Mouse (Mus musculus): ENCODE measurements at regions not wholly inside any gene's neighbourhood (a gene's known extent, or its start where the extent isn't known, plus 50 kb on each side); places are given as distances from the start of the nearest gene placed in this dataset.

DNA sequence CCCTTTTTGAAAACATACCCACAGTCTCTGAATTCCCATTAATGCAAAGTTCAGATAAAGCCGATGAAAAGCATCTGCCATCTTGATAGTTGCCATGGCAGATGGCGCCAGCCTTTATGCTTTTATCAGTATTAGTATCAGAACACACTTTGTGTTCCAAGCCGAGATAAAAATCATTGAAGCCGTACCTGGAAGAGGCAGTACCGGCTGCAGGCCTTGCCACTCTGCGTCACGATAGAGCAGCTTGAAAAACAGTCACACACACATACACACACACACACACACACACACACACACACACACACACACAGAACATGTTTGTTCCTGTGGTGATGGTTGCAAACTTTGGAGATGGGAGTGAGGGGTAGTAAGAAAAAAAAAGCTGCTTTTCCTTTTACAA lies 306.2 kb downstream of the Satb1 start:
- DNase-seq: no peak

DNA sequence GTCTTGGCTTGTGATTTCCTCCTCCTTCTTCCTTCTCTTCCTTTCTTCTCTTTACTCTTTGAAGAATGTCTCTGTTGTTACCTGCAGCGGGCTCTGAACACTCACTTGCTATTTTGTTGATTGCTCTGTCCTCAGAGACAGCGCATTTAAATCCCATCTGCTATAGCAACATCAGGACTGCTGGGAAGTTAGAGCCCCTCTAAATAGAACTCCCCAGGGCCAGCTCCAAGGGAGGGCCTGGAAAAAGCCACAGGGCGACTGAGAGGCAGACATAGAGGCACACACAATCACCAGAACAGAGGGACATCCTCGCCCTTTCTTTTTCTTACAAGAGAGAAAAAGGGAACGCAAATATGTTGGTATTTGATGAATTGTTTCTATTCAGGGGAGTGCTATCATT lies 306.6 kb downstream of the Satb1 start:
- no peak for DNase-seq

DNA sequence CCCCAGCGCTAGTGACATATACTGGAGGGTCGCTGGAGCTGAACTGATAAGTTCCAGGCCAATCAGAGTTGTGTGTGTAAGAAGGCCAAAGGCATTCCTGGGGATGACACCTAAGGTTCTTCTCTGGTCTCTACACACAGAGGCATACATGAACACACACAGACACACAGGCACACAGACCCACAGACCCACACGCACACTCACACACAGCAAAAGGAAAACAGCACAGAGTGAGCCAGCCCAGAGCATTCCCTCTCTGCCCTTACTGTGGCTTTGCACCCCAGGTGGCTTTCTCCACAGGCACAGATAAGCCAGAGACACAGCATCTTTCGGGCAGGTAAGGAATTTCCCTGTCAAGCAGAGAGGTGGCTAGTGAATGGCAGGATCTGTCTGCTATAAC lies 307.1 kb downstream of the Satb1 start:
- DNase-seq: no peak

DNA sequence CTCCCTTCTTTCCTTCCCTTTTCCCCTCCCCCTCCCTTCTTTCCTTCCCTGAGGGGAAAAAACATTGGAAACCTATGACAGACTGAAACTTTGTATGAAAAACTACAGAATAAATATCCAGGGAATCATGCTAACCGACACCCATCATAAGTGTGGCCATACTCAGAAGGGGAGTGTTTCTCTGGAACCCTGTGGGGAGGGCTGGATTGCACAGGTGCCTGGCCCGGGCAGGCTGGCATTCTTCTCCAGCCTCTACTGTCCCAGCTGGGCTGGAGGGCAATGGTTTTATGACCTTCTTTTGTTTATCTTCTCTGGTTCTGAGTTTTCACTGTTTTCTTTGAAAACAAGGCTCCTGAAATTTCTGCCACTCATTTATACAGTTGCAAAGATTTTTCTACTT lies 307.9 kb downstream of the Satb1 start:
- DNase-seq: no peak

DNA sequence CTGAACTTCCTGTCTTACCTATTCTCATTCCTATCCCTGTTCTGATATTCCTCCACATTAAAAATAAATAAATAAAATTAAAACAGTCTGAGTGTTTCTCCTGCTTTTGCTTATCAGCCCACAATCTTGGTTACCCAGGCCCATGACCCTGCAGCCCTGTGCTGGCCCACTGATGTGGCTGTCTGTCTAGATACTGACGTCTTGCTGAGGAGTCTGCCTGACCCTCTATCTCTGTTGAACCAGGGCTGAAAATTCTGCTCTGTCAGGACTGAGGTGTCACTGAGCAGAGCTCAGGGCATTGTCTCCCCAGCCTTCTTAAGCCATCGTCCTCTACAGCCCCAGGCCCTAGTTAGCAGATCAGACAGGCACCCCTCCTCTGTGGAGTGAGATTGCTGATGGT lies 321.2 kb downstream of the Satb1 start:
- DNase-seq: no peak

DNA sequence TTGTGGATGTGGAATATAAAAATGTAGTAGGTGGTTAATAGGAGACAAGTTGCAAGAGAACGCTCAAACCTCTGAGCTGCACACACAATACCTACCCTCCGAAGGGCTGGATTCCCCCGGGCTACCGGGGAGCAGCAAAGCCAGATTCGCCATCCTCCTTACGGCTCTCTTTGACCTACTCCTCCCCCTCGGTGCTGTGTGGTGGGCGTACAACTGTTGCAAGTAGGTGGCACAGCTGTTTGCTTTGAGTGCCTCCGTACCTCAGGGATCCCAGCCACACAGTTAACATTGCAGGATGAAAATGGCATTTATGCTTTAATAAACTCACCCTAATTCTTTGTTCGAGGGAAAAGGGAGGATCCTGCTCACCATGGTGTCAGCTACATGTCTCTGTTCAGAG lies 321.6 kb upstream of the Tbc1d5 start:
- peak; percentile 15 for DNase-seq

DNA sequence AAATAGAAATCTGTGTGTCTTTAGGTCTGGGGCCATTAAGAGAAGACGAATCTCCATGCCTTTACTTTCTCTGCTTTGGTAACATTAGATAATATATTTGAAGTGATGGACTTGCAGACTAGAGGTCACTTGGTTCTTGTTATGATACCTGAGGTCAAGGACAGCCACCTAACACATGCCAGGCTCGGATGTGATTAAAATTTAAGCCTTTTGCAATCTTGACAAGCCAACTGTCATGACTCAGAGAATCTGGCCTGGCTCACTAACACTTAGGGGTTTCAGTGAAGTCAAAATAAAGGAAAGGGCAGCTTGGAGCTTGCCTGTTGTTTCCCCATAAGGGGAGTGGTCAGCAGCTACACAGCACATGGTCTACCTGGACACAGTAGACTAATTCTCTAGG lies 320.4 kb upstream of the Tbc1d5 start:
- DNase-seq: no peak

DNA sequence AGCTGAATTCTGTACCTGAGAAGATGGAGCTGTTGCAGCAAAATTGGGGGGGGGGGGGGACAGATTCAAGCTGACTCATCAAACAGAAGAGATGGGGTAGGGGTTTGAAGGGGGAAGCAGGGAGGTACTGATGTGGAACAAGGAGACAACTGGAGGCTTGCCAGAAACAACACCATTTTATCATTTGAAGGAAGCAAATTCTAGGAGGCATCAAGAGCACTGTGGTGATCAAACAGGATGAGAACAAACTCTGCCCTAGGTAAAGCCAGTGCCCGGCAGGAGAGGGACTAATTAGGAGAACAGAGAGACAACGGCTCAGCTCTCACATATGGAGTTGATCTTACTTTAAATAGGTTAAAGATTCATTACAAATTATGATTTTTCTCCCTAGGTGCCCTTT lies 315.9 kb upstream of the Tbc1d5 start:
- DNase-seq: no peak

DNA sequence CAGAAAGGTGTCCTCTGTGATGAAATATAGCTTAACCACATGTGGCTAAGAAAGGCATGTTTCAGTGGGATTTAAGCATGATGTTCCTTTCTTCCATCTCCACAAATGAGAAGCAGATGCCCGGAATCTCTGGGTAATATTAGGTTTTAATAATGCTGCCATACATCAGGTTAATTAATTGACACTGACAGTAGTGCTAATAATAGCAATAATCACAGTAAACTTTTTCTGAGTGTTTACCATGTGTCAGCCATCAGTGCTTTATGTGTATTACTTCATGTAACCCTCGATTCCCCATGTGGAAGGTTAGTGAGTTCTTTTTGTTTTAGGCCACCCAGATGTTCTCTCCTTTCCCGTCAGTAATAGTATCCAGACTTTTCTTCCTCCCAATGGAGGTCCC lies 310.2 kb upstream of the Tbc1d5 start:
- DNase-seq: no peak

DNA sequence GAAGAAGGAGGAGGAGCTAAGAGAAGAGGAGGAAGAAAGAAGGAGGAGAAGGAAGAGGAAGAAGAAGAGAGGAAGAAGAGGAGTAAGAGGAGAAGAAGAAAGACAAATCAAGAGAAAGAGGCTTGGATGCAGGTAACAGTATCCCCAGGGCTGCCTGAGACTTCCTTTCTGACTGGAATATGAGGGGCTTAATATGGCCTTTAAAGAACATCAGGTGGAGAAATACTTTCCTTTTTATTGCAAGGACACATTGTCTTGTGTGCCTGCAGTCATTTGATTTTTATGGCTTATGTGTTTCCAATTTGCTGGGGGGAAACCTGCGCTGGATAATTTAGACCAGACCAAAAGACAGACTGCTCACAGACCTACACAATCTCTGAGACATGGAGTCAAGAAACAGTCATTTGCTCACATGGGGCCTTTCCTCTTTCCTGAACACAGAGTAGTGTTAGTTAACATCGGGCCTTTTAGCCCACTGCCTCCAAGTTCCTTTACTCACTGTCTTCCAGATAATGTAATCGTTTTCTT lies 308.8 kb upstream of the Tbc1d5 start:
- no peak for DNase-seq

DNA sequence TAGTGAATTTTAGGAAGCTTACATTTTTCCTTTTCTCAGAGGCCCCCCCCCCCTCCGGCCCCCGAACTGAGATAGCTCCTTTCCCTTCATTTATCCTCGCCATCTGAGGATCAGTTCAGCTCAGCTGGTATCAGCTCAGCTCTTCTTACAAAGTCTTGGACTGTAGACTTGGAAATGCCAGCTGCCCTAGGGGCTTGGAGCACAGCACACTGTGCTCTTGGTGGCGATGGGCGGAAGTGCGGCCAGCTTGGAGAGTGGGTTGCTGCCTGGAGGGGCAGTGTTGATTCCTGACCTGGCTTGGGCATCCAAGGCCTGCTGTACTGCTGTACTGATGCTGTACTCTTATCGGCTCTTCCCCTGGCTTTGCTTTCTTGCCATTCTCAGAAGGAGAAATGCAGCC lies 298.7 kb upstream of the Tbc1d5 start:
- DNase-seq: no peak

DNA sequence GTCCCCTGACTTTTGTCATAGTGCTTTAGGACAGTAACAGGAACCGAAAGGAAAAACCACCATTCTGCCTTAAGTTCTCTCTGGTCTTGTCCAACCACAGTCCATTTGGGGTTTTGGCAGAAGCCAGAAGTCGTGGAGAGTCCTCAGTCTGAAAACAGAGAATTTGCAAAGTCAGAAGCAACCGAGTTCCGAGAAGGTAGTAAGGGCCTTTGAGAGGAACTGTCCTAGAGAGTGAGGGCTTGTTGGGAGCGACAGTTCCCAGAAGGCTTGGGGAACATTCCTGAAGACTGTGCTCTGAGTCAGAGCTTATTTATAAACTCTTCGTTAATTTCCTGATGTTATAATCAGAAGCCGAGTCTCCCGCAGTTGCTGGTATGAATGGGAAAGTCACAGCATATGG lies 298.3 kb upstream of the Tbc1d5 start:
- DNase-seq: peak; percentile 12

DNA sequence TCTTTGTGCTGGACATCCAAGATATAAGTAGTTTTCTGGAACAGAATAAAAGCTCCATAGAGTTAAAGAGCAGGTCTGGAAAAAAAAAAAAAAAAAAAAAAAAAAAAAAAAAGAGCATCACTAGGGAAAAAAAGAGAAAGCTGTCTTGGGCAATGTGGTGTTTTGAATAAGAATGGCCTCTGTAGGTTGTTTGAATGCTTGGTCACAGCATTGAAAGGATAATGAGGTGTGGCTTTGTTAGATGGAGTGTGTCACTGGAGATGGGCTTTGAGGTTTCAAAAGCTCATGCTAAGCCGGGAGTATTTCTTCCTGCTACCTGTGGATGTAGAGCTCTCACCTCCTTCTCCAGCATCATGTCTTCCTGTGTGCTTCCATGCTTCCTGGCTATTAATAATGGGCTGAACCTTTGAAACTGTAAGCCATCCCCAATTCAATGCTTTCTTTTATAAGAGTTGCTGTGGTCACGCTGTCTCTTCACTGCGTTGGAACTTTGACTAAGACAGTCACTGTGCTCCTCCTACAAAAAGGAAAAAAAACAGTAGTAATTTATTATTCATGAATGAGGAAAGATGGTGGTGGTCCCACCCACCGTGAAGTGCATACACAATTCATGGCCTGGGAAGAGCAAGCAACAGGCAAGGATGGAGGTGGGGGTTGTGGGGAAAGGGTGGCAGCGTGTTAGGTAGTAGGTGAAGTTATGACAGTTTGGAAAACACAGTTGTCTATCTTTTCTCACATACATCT lies 283.2 kb upstream of the Tbc1d5 start:
- DNase-seq: no peak

DNA sequence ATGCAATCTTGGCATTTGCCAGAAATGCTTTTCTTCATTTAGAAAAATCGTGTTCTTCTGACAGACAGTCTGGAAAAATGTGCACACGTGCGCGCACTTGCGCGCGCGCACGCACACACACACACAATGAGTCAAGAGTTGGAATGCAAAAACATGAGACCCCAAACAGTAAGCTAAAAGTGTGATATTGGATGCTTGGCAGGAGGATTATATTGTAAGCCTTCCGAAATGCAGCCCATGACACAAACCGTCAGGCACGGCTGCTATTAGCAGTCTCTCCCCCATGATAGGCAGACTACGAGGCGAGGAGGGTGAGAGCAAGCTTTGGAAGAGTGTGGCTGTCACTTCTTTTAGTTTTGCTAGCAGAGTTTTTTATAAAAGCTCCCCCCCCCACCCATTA lies 282.1 kb upstream of the Tbc1d5 start:
- no peak for DNase-seq

DNA sequence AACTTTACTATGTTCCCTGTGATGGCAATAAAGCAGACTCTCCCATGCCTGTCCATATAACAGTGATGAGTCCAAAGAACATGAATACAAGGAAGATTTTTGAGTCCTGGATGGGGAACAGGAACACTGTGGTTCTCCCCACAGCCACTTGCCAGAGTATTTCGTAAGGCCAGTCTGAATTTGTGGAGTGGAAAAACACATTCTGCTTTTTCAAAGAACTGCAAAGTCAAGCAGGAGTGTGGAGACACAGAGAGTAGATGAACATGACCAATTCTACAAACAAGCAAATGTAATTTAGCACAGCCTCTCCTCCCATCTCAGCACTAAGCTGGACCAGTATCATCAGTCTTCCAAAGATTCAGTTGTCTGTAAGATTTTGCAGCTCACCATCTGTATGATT lies 280.0 kb upstream of the Tbc1d5 start:
- no peak for DNase-seq

DNA sequence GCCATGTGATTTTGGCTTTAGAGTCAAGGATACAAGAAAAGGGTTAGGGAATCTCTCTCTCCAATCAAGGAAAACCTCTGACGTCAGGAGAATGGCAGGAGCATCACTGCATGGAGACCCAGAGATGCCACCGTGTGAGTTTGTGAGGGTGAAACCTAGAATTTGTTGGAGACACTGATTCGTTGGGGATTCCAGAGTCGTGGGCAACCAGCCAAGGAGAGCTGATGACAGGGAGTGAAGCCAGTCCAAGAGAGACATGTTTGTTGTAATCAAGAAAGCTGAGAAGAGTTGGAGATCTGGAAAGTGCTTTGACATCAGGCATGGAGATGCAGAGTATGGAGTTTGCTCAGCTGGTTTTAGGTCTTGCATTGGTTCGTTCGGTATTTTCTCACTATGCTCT lies 236.6 kb upstream of the Tbc1d5 start:
- no peak for DNase-seq

DNA sequence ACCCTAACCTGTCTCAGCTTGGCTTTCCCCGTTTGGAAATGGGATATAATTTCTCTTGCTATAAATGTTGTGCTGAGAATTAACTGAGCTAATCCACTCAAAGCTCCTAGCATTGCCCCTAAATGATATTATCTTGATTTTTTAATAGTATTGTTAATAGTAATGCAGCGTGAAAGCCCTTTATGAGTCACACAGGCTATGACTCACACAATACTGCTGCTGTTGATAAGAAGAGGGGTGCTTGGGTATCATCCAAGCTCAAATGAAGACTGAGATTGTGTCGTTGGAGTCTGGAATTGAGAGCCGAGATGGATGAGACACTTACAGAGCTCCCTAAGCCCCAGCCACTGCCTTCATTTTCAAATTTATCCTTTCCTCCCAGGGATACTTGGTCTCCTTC lies 235.2 kb upstream of the Tbc1d5 start:
- DNase-seq: no peak

DNA sequence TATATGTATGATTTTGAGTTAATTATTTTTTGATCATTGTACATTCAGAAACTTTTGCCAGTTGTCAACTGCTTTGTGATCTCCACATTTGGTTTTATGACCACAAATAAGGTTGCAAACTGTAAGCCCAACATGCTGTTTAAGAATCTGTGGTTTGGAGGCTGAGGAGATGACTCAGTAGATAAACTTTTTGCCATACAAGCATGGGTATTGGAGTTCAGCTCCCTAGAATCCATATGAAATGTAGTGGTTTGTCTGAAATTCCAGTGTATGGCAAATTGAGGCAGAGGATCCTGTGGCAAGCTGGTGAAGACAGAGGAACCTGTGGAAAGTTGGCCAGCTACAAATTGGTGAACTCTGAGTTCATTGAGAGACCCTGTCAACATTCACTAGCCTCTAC lies 234.6 kb upstream of the Tbc1d5 start:
- DNase-seq: no peak

DNA sequence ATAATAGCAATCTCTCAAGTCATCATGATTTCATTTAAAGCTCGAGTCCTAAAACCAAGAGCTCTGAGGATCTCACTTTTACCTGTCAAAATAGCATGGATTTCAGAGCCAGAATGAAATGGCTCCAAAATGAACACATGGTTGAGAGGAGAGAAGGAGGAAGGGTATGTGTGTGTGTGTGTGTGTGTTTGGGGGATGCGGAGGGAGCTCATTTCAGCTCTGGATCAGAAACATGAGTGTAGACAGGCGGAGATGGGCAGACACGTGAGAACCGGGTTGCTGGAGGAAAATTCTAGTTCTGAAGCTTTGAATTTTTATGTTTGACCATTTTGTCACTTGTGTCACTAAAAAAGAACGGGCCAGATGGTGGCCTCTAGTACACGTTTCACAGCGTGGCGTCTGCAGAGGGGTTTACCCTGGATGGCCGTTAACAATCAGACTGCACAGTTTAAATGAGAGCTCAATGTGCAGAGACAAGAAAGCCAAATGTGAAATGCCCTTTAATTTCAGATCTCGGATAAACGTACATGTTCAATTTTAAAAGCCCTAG lies 232.5 kb upstream of the Tbc1d5 start:
- DNase-seq: peak; percentile 14

DNA sequence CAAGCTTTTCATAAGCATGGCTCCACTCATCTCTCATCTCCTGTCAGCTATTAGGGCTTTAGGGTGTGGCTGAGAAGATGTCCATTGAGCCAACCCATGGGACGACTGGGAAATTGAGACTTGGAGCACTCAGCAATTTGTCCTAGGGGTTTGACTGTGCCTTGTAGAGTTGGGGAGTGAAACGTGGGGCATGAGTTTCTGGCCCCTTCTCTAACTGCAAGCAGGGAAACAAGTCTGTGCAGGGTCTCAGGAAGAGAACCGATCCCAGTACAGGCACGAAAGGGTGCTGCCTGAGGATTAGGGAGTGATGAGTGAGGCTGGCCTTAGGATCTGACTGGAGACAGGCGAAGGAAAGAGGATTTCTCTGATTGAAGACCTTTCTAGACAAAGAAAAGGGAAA lies 229.7 kb upstream of the Tbc1d5 start:
- DNase-seq: no peak

DNA sequence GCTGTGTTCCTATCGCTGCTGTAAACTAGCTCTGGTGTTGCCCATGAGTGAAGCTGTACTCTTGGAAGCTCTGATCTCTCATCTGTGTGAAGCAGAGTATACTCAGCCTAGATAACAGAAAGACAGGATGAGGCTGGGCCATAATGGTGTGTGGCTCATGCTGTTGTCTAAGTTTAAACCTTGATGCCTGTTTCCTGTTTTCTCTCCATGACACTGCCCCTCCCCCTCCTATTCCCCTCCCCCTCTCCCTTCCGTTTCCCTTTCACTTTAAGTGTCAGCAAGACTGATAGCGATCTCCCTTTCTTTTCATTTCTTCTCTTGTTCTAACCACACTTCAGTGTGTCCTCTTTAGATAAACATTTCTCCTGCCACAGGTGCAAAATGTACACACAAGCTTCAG lies 229.2 kb upstream of the Tbc1d5 start:
- DNase-seq: no peak

DNA sequence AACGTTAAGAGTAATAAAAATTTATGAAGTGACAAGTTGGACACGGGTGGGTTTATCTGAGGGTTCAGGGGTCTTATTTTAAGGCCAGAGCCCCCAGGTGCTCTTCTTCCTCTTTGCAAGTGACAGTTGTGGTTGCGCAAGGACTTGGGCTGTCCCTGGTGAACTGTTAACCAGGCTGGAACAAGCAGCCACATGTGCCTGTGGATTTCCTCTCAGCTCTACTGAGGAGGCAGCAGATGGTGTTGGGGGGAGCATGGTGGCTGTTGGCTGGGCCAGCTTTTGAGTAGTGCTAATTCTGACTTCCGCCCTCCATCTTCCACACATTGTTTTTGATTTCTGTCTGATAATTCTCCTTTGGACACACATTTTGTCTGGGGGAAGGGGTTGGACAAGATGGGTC lies 227.9 kb upstream of the Tbc1d5 start:
- DNase-seq: peak; percentile 8

DNA sequence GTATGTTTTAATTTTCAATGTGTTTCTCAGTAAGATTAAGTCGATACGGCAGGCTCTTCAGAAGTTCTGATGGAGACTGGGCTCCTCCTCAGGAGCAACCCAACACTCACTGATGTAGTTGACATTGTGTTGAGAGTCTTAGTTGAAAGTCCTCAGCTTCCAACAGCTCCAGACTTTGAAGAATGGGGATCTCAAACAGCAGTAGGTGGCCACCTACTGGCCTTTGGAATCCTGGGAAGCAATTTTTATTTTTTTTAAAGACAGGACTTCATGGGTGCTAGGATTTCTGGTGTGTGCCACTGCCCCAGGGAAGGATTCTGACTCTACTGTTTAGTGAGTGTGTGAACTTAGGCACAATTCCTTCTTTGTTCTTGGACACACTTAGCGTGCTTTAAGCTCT lies 225.9 kb upstream of the Tbc1d5 start:
- no peak for DNase-seq

DNA sequence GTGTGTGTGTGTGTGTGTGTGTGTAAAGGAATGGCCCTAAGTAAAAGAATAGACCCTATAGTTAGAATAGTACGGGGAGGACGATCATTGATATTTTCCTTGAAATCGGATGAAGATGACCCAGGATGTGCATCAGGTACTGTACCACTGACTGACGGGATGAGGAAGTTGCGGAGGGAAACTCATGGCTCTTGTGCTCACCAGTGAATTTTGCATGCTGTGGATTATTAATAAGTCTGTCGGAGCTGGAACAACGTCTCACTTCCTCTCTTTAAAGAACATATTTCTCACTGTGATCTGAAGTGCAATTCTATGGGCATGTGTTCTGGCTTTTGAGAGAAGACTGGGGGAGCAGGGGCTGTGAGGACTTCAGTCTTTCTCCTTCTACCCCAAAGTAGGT lies 218.8 kb upstream of the Tbc1d5 start:
- no peak for DNase-seq

DNA sequence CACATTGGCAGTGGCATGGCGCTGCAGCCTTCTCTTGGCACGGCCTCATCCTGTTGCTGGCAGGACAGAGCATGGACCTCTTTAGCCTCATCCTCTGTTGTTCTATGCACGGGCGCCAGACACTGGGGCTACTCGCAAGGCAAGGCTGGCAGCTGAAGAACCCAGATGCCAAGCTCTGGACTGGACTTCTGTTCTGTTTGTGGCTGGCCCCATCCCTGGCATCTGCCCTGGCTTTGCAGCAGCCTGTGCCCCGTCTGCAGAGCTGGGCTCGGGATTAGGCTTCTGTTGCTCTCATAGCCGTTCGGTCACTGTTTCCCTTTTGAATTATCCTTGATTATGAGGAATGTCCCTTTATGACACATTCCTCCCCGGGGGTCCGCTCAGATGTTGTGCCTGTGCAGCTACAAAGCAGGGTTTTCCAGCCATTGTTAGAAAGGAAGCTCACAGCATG lies 214.6 kb upstream of the Tbc1d5 start:
- peak; percentile 12 for DNase-seq

Measured in right cerebral cortex, adult 18-20 months (tissue).